Mouse (Mus musculus): Measurements from ENCODE around the gene Gm6370.

- TF ChIP-seq CTCF (IDR thresholded peaks at IDR 0.05; ENCODE audit: borderline replicate concordance, insufficient read depth, low read length) (no peak), POLR2A (IDR thresholded peaks at IDR 0.05; ENCODE audit: low read depth, low read length) (no peak)
These were observed 19.9 kb upstream of the Gm6370 start for GRCm38 (mm10) chr5:146471311-146471710.
